Comparison of ENCODE assay signal across 8 mouse cellular contexts in genomic region chr11:97629576-97629975, GRCm38 (mm10). TPM values are rescaled to one million over a fixed set of nuclear protein-coding genes. Genes with fewer than 3 reads are reported as not detected.
DNase-seq lines count a peak whose midpoint lies in the region; ATAC-seq and TF ChIP-seq lines count a peak whose summit lies in the region.

TSS of gene Epop (minus strand) at chr11:97629702.

- peak within 1 kb of the TSS; percentile 65 for H3ac ChIP-seq in C2C12 (ENCODE audit: control insufficient read depth, insufficient read length, low read depth)

- H3K79me3 ChIP-seq in C2C12 (ENCODE audit: low read depth): no peaks in the 10 kb centered on the region

- under 1% methylated on average over 47 of the region's 47 CpGs for WGBS in forebrain, embryonic 11.5 days
- WGBS in heart, embryonic 15.5 days: under 1% methylated on average over 41 of the region's 47 CpGs
- under 1% methylated on average over 41 of the region's 47 CpGs for WGBS in liver, embryonic 14.5 days (ENCODE audit: insufficient replicate concordance)
- under 1% methylated on average over 47 of the region's 47 CpGs for WGBS in neural tube, embryonic 11.5 days
- under 1% methylated on average over 44 of the region's 47 CpGs for WGBS in stomach, embryonic 15.5 days

- H3K9me3 ChIP-seq in forebrain, embryonic 11.5 days (ENCODE audit: control insufficient read depth, low read length): no peaks in the 10 kb centered on the region
- no peaks in the 10 kb centered on the region for H3K9me3 ChIP-seq in heart, embryonic 15.5 days (replicated peaks)
- no peaks in the 10 kb centered on the region for H3K9me3 ChIP-seq in liver, embryonic 14.5 days (ENCODE audit: control insufficient read depth, low read length)
- H3K9me3 ChIP-seq in neural tube, embryonic 11.5 days (ENCODE audit: control insufficient read depth, low read length): no peaks in the 10 kb centered on the region
- H3K9me3 ChIP-seq in stomach, embryonic 15.5 days: no peaks in the 10 kb centered on the region

- peak within 1 kb of the TSS; percentile 79 for H3K9ac ChIP-seq in forebrain, embryonic 11.5 days (ENCODE audit: low read length)
- peak within 1 kb of the TSS; percentile 70 for H3K9ac ChIP-seq in heart, embryonic 15.5 days
- no peak within 1 kb of the TSS for H3K9ac ChIP-seq in liver, embryonic 14.5 days (replicated peaks)
- peak within 1 kb of the TSS; percentile 81 for H3K9ac ChIP-seq in neural tube, embryonic 11.5 days (ENCODE audit: low read length)
- H3K9ac ChIP-seq in stomach, embryonic 15.5 days: peak within 1 kb of the TSS; percentile 29

- H3K27me3 ChIP-seq in C2C12 (ENCODE audit: control insufficient read depth, insufficient read depth, insufficient read length): peaks cover under 1% of the 10 kb centered on the region
- H3K27me3 ChIP-seq in forebrain, embryonic 11.5 days (ENCODE audit: control insufficient read depth, insufficient read depth, low read length): peaks cover 49% of the 10 kb centered on the region
- H3K27me3 ChIP-seq in heart, embryonic 15.5 days: peaks cover 73% of the 10 kb centered on the region
- peaks cover 72% of the 10 kb centered on the region for H3K27me3 ChIP-seq in liver, embryonic 14.5 days (ENCODE audit: control insufficient read depth, insufficient read depth, low read length)
- peaks cover 38% of the 10 kb centered on the region for H3K27me3 ChIP-seq in neural tube, embryonic 11.5 days (ENCODE audit: control insufficient read depth, insufficient read depth, low read length)
- peaks cover 68% of the 10 kb centered on the region for H3K27me3 ChIP-seq in stomach, embryonic 15.5 days (replicated peaks)

- peak; percentile 91 for ATAC-seq in forebrain, embryonic 11.5 days (replicated peaks; ENCODE audit: low FRiP score)
- ATAC-seq in heart, embryonic 15.5 days (replicated peaks; ENCODE audit: insufficient number of reproducible peaks, insufficient read depth, low FRiP score, low read depth): peak; percentile 92
- ATAC-seq in liver, embryonic 14.5 days (ENCODE audit: insufficient read depth): peak; percentile 71
- peak; percentile 90 for ATAC-seq in neural tube, embryonic 11.5 days (ENCODE audit: insufficient read depth, low FRiP score, low TSS enrichment)
- ATAC-seq in stomach, embryonic 15.5 days (ENCODE audit: insufficient read depth, low FRiP score, low read depth): peak; percentile 85

- H3K4me3 ChIP-seq in C2C12 (ENCODE audit: insufficient read depth, poor library complexity, severe bottlenecking): peak within 1 kb of the TSS; percentile 36
- H3K4me3 ChIP-seq in forebrain, embryonic 11.5 days (ENCODE audit: low read depth, low read length): peak within 1 kb of the TSS; percentile 71
- H3K4me3 ChIP-seq in heart, embryonic 15.5 days: peak within 1 kb of the TSS; percentile 73
- peak within 1 kb of the TSS; percentile 33 to 53 for H3K4me3 ChIP-seq in liver, embryonic 14.5 days (ENCODE audit: insufficient read depth in 1 of 2, low read depth in 2 of 2, low read length in 2 of 2)
- peak within 1 kb of the TSS; percentile 71 for H3K4me3 ChIP-seq in neural tube, embryonic 11.5 days (ENCODE audit: low read depth, low read length)
- H3K4me3 ChIP-seq in stomach, embryonic 15.5 days (replicated peaks): peak within 1 kb of the TSS; percentile 66

- H3K27ac ChIP-seq in forebrain, embryonic 11.5 days (ENCODE audit: low read depth, low read length): no peak within 1 kb of the TSS
- no peak within 1 kb of the TSS for H3K27ac ChIP-seq in heart, embryonic 15.5 days
- H3K27ac ChIP-seq in liver, embryonic 14.5 days: no peak within 1 kb of the TSS
- H3K27ac ChIP-seq in neural tube, embryonic 11.5 days (ENCODE audit: low read depth, low read length): no peak within 1 kb of the TSS
- no peak within 1 kb of the TSS for H3K27ac ChIP-seq in stomach, embryonic 15.5 days

- TF ChIP-seq CTCF in C2C12 (IDR thresholded peaks at IDR 0.05; ENCODE audit: control insufficient read depth, insufficient read depth, insufficient read length): no peak
- TF ChIP-seq CTCF in liver, embryonic 14.5 days (IDR thresholded peaks at IDR 0.05; ENCODE audit: low read depth): no peak

- no peaks in the 10 kb centered on the region for H3K36me3 ChIP-seq in C2C12 (ENCODE audit: control insufficient read depth, insufficient read depth)
- no peaks in the 10 kb centered on the region for H3K36me3 ChIP-seq in forebrain, embryonic 11.5 days (ENCODE audit: control insufficient read depth, insufficient read depth, low read length)
- H3K36me3 ChIP-seq in heart, embryonic 15.5 days: no peaks in the 10 kb centered on the region
- no peaks in the 10 kb centered on the region for H3K36me3 ChIP-seq in liver, embryonic 14.5 days (replicated peaks; ENCODE audit: control insufficient read depth, insufficient read depth, low read depth)
- H3K36me3 ChIP-seq in neural tube, embryonic 11.5 days (ENCODE audit: control insufficient read depth, insufficient read depth, low read length): no peaks in the 10 kb centered on the region
- no peaks in the 10 kb centered on the region for H3K36me3 ChIP-seq in stomach, embryonic 15.5 days

- DNase-seq in brain, embryonic 18.5 days (ENCODE audit: low read depth, low spot score): peak; percentile 71
- DNase-seq in forebrain, embryonic 11.5 days (ENCODE audit: low spot score): peak; percentile 97
- peak; percentile 93 for DNase-seq in kidney, postnatal 14 days
- DNase-seq in liver, embryonic 14.5 days (ENCODE audit: low read depth in 3 of 3, low spot score in 3 of 3): peak in 2 of 3 experiments; percentile 42 to 45
- peak; percentile 93 for DNase-seq in neural tube, embryonic 11.5 days (ENCODE audit: low spot score)

- no peak for TF ChIP-seq EP300 in liver, embryonic 14.5 days (IDR thresholded peaks at IDR 0.05; ENCODE audit: low read depth)

- H3K79me2 ChIP-seq in C2C12 (ENCODE audit: control insufficient read depth, insufficient read depth): no peaks in the 10 kb centered on the region

- H3K4me2 ChIP-seq in forebrain, embryonic 11.5 days (ENCODE audit: low read depth, low read length, severe bottlenecking): peak within 1 kb of the TSS; percentile 91
- H3K4me2 ChIP-seq in heart, embryonic 15.5 days: peak within 1 kb of the TSS; percentile 97
- H3K4me2 ChIP-seq in liver, embryonic 14.5 days (ENCODE audit: low read depth): peak within 1 kb of the TSS; percentile 67
- H3K4me2 ChIP-seq in neural tube, embryonic 11.5 days (ENCODE audit: low read depth): peak within 1 kb of the TSS; percentile 87
- H3K4me2 ChIP-seq in stomach, embryonic 15.5 days: peak within 1 kb of the TSS; percentile 90

- H3K4me1 ChIP-seq in forebrain, embryonic 11.5 days (replicated peaks; ENCODE audit: control insufficient read depth, insufficient read depth, low read length): peaks cover 25% of the 10 kb centered on the region
- peaks cover 30% of the 10 kb centered on the region for H3K4me1 ChIP-seq in heart, embryonic 15.5 days (replicated peaks)
- H3K4me1 ChIP-seq in liver, embryonic 14.5 days (replicated peaks; ENCODE audit: control insufficient read depth in 2 of 2, insufficient read depth in 2 of 2, low read length in 1 of 2): no peaks in the 10 kb centered on the region
- peaks cover 25% of the 10 kb centered on the region for H3K4me1 ChIP-seq in neural tube, embryonic 11.5 days (ENCODE audit: control insufficient read depth, insufficient read depth, low read length)
- H3K4me1 ChIP-seq in stomach, embryonic 15.5 days: peaks cover 24% of the 10 kb centered on the region

TF ChIP-seq in C2C12, 6 proteins besides CTCF, POLR2A, EP300 and RAD21:
- no peak for TF ChIP-seq MYOG (IDR thresholded peaks at IDR 0.05; ENCODE audit: control insufficient read depth, extremely low read depth, insufficient read length)
- TF ChIP-seq MYOD1 (IDR thresholded peaks at IDR 0.05; ENCODE audit: control insufficient read depth, insufficient read length, low read depth): no peak
- TF ChIP-seq MAX (IDR thresholded peaks at IDR 0.05): peak; percentile 94
- no peak for TF ChIP-seq CEBPB (IDR thresholded peaks at IDR 0.05; ENCODE audit: low read depth)
- TF ChIP-seq USF1 (IDR thresholded peaks at IDR 0.05; ENCODE audit: low read depth): no peak
- no peak for TF ChIP-seq FOSL1 (IDR thresholded peaks at IDR 0.05; ENCODE audit: insufficient read depth, low read length, poor library complexity, severe bottlenecking)

RNA-seq across cellular contexts. Expression of gene Epop, which starts in this region (rescaled TPM):
- polyA plus RNA-seq in C2C12 (2012; fragmentation: generic; extraction: Trizol): 15.9 TPM
- polyA plus RNA-seq in forebrain, embryonic 11.5 days (2014; fragmentation: Nextera tagmentation; extraction: Ambion mirVana): 13.8 and 15.8 TPM in 2 replicates
- 0.71 and 1.1 TPM in 2 replicates for polyA plus RNA-seq in heart, embryonic 15.5 days (2015; fragmentation: Nextera tagmentation; extraction: Ambion mirVana)
- 0.66 and 0.98 TPM in 2 replicates for polyA plus RNA-seq in liver, embryonic 14.5 days (2012; rRNA removed)
- 0.34 and 0.38 TPM in 2 replicates for polyA plus RNA-seq in liver, embryonic 14.5 days (2014; fragmentation: Nextera tagmentation; extraction: Ambion mirVana)
- polyA plus RNA-seq in neural tube, embryonic 11.5 days (2014; fragmentation: Nextera tagmentation; extraction: Ambion mirVana): 9.7 and 11.0 TPM in 2 replicates
- 3.7 and 3.9 TPM in 2 replicates for polyA plus RNA-seq in stomach, embryonic 15.5 days (2015; fragmentation: Nextera tagmentation; extraction: Ambion mirVana)

Comparison
In these comparisons a context has a peak if more than half of its experiments do, and no peak if none do; other contexts are left out.
1. Peak in DNase-seq, ATAC-seq, H3K4me3 ChIP-seq and H3K4me2 ChIP-seq in liver, embryonic 14.5 days; RNA of the gene not detected or under 1 TPM.
2. DNase-seq: peak in every context shown above with its lines; median percentile 97 in forebrain, embryonic 11.5 days; 93 in kidney, postnatal 14 days; 93 in neural tube, embryonic 11.5 days; 71 in brain, embryonic 18.5 days; 44 in liver, embryonic 14.5 days.